Mouse (Mus musculus) layer of hippocampus, adult 2 months (tissue): ENCODE results near the gene Fat3. TPM values are rescaled to one million over a fixed set of nuclear protein-coding genes. Genes with fewer than 3 reads are reported as not detected.

ENCODE experiments used
- DNase-seq, 2 experiments: peaks; one replicate each; pipeline ENCODE4 v3.0.0; 2022; ENCODE audit warnings: low spot score in 2 of 2
- H3K27ac ChIP-seq: fragments of 200-600 bp; 2 replicates; pipeline ENCODE4 v1.8.1; 2022
- H3K4me3 ChIP-seq: fragments of 200-600 bp; 2 replicates; pipeline ENCODE4 v1.8.1; 2022; ENCODE audit warnings: mild to moderate bottlenecking
- CTCF ChIP-seq: fragments of 200-600 bp; conservative IDR thresholded peaks from 2 replicates; pipeline ENCODE4 v1.8.1; 2022; ENCODE audit warnings: antibody characterized with exemption, mild to moderate bottlenecking, moderate library complexity
- total RNA-seq, 2 experiments: library from RNA; stranded (reverse); gene quantifications; 2 replicates each; pipeline ENCODE4 v1.2.3; 2021

Gene Fat3
- total RNA-seq, 2 experiments from 2014 or later = 37.1 to 37.5 TPM

DNA sequence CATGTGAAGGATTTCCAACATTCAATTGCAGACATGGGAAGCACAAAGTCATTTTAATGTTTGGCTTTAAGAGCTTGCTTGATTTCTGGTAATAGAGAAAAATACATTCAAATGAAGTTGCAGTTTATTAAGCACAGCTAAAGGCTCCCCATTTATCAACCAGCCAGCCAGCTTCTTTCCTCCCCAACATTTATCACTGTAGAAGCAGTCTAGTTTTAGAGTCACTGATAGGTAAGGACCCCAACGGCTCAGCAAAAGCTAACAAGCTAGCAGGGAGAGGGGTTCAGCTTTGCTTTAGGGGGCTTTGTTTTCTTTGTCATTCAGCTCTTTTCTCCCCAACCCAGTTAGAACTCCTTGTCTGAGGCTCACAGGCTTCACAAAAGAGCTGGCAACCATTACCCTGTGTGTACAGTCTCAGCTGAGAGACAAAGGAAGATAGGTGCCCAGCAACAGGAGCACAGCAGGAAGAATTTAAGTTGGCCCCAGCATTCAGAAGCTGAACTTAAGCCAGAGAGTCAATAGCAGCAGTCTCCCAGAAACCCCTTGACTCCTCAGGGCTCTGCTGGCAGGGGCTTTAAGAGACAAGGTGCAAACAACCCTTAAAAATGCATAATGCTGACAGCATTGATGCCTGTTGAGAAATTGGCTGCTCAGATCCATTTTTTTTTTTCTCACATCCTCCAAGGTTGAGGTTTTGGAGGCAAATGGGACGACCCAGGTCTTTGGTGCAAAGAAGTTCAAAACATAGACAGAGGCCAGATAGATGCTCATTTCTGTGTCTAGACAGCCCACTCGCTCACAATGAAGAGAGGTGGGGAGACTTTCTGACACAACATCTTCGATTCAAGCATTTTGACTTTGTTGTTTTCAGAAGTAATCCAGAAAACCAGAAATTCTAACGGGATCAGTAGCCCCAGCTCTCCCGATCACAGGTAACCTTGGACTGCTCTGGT lies 102.1 kb downstream of the Fat3 start:
- DNase-seq = peak in 1 of 2 experiments; percentile 28
- H3K4me3 ChIP-seq = no peak overlapping the region
- H3K27ac ChIP-seq = no peak overlapping the region
- TF ChIP-seq CTCF = no peak

DNA sequence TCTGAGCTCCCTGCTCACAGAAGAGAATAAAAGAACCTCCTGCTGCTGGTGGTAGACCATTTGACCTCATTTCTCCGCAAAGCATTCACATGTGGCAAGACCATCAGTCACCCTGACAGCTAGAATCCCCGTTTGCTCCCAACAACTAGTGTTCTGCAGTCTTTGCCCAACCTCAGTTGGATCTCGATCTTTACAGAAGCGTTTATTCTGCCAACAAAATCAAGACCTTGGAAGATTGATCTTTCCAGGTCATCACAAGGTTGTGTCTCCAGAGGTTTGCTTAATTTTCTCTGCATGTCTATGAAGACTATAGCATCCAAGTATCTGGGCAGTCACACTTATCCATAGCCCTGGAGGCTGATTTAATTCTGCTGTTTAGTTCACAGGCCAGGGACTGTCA lies 111.9 kb downstream of the Fat3 start:
- no peak for TF ChIP-seq CTCF
- no peak overlapping the region for H3K4me3 ChIP-seq
- no peak for DNase-seq
- no peak overlapping the region for H3K27ac ChIP-seq

DNA sequence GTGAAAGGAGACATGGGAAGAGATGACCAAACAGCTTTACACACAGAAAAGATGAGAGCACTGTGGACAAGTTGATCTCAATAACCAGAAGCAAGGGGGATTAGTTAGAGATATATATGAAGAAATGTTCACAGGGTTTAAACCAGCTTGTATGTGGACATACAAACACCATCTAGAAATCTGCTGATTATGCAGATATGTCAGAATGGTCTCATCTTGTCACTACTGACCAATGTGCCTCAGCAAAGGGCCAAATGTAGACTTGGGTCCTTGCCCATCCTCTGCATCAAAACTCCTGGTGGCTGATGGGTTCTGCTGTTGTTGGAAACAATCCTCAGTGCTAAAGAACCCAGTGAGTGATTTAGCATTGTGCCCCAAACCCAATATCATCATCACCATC lies 113.6 kb downstream of the Fat3 start:
- H3K4me3 ChIP-seq = no peak overlapping the region
- no peak for TF ChIP-seq CTCF
- DNase-seq = no peak
- H3K27ac ChIP-seq = no peak overlapping the region

DNA sequence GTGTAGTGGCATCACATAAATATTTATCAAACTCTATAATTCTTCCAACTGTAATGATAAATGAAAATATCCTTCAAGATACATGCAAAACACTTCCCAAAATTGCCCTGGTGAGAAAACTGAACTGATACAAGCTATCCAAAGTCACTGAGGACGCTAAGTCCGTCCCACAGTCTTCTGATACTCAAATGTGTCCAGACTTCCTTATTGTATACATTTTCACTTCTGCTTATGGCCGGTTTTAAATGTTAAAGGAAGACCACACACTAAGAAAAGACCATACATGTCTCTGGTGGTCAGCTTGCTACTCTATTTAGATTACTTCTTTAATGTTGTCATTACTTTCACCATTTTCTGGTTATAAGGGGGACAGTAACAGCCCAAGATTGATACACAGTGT lies 137.4 kb downstream of the Fat3 start:
- Histone ChIP-seq H3K4me3 (no peak overlapping the region), H3K27ac (no peak overlapping the region)
- DNase-seq = no peak
- no peak for TF ChIP-seq CTCF

DNA sequence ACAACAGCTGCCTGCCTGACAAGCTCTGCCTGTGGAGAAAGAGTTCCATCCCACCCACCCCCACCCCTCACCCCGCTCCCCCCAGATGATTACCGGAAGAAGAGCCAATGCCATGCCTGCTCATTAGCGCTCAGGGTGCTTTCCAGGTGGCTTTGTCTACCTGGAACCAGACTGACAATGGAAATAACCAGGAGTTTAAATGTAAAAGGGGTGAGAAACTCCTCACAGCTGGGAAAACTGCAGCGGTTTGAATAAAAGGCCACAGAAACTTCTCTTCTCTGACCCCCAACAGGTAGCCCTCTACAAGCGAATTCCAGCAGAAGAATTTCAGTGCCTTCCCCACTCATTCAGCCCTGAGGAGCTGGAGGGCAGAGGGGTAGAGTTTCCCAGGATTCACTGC lies 139.3 kb downstream of the Fat3 start:
- Histone ChIP-seq H3K27ac (no peak overlapping the region), H3K4me3 (no peak overlapping the region)
- DNase-seq = no peak
- no peak for TF ChIP-seq CTCF

DNA sequence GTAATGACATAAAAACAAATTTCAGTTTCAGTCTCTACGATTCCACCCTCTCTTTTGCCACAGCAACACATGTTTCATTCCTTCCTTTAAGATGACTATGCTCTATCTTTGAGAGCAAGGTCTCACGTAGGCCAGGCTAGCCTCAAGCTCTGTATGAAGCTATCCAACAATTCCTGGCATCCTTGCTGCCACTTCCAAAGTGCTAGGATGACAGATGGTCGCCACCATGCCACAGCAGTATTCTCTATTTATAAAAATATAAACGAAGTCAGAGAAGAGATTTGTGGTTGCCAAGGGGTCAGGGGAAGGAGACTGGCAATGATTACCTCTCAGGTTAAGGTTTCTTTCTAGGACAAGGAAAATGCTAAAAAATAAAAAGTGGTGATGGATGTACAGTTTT lies 144.4 kb downstream of the Fat3 start:
- TF ChIP-seq CTCF = no peak
- Histone ChIP-seq H3K4me3 (no peak overlapping the region), H3K27ac (no peak overlapping the region)
- DNase-seq = no peak

DNA sequence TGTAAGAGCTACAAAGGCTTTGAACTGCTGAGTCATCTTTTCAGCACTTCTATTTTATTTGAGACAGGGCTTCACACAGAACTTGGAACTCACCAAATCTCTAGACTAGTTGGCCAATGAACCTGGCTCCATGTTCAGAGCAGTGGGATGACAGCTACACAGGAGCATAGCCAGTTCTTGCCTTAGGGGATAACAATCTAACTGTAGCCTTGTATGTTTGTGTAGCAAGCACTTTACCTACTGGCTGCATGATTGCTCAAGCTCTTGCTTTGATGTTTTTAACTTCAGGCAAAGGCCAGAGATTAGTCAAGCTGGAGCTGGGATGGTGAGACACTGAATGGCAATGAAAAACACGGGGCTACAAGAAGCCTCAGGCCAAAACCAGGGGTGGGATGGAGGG lies 146.2 kb downstream of the Fat3 start:
- no peak overlapping the region for H3K4me3 ChIP-seq
- no peak for DNase-seq
- TF ChIP-seq CTCF = no peak
- H3K27ac ChIP-seq = no peak overlapping the region

DNA sequence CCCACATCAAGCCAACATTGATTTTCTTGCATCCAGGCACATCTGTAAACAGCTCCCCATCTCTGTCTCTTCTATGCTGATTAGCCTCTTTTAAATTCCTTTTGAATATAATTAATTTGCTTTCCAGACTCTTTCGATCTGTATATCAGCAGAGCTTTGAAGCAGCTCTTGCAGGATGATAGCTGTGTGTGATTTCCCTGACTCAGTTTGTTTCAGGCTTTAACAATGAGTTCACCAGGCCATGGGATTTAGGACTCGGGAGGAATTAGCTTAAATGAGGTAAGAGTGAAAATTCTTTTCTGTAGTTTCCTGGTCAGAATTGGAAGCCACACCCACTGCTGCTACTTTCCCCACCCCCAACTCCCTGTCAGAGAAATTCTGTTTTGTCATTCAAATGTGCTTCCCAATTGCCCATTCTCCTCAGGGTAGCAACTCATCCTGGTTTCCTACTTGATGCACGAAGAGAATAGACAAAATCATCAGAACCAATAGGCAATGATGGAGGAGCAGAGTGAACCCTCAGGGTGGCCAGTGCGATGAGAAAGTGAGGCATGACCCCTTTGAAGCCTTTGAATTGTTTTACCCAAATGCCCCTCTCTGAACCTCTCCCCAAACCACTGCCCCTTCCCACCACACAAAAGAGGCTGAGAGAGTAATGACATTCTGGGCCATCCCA lies 147.9 kb downstream of the Fat3 start:
- Histone ChIP-seq H3K4me3 (no peak overlapping the region), H3K27ac (no peak overlapping the region)
- no peak for TF ChIP-seq CTCF
- DNase-seq = no peak

DNA sequence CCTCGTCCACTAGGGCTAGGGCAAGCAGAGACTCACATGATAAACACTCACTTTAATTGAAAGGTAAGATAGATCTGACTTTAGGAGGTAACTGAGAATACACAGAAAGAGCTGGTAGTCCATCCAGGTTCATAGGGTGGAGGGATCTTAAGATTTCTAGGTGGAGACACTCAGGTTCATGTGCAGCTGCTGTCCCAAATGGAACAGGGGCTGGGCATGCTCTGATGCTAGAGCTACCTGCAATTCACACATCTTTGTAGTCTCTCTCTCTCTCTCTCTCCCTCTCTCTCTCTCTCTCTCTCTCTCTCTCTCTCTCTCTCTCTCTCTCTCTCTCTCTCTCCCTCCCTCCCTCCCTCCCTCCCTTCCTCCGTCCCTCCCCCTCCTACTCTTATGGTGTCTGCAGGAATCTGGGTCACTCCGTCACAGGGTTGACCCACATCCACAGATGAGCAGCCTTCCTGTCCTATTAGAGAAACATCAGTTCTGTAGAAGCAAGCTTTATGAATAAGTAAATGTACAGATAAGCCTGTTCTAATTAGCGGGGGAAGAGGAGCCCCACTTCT lies 148.5 kb downstream of the Fat3 start:
- no peak overlapping the region for H3K27ac ChIP-seq
- no peak for TF ChIP-seq CTCF
- no peak overlapping the region for H3K4me3 ChIP-seq
- no peak for DNase-seq

DNA sequence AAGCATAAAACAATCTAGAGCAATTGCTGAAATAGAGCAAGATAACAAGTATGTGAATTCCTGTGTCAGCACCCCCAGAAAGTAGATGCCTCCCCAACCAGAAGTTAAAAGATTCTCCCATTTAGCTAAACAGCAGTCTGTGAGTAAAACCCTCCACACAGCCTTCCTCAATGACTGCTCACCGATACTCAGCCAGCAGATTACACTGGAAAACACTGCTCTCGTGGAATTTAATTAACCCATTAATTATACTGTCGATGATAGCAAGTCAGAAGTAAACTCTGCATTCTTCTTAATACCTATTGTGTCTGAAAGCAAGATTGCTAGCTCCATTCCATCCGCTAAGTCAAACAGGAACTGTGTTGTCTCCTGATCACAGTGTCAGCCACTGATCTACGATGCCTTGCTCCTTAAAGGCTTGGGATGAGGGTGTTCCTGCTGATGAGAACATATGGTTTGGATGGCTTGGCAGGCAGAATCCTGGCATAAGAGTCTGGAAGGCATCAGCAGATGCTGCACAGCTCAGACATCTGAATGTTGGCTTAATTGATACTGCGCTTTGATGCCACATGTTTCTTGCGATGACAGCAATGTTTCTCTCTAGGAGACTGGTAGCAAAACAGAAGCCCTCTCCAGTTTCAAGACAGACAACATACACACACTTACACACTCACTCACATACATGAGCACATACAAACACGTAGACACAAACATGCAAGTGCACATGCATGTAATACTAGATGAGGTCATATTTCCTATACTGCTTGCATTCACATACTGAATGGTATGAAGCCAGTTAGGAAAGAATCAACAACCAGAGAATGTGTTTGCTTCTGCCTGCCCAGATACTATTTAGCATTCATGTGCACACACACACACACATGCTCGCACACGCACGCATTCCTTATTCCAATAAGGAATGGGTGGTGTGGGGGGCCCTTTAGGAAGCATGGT lies 155.9 kb downstream of the Fat3 start:
- H3K27ac ChIP-seq = no peak overlapping the region
- H3K4me3 ChIP-seq = no peak overlapping the region
- peak; percentile 51 to 74 for DNase-seq
- TF ChIP-seq CTCF = no peak

DNA sequence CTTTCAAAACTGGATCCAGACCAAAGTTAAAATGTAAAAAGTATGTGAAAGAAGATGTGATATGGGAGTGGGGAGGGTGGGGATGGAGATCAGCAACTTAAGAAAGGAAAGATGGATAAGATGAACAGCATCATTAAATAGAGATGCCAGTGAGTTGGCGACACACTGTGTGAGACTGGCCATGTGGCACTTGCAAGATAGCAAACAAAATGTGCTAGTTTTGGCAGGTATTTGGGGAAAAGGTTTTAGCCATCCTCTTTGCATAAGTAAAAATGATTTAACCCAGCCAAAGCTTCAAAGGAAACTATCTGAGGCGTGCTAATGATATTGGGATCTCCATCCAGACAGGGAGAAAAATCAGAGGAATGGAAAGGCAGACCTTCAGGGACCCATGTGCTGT lies 157.9 kb downstream of the Fat3 start:
- no peak for TF ChIP-seq CTCF
- Histone ChIP-seq H3K4me3 (no peak overlapping the region), H3K27ac (no peak overlapping the region)
- DNase-seq = no peak

DNA sequence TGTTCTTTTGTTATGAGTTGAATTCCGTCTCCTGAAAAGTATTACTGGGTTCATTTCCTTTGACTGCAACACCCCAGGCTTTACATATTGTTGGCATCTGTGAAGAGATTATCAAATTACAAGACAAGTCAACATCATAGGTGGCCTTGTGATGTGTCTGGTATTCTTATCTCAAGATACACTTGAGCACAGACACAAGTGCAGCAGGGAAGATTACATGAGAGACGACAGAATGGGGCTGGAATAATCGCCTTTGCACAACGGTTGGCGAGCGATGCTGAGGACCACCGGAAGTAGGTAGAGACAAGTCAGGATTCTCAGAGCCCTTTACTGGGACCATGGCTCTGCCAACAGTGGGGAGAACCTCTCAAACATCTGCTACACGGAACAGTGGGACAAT lies 158.5 kb downstream of the Fat3 start:
- no peak for DNase-seq
- Histone ChIP-seq H3K4me3 (no peak overlapping the region), H3K27ac (no peak overlapping the region)
- TF ChIP-seq CTCF = no peak
